Mouse (Mus musculus) Muller cell, postnatal 12 days (primary cell): ENCODE measurements around the gene Lcn10.
"Not testable (repeated sequence)": the region's sequence is repeated elsewhere in the genome, so short reads cannot be mapped to it uniquely, and the experiment has no call there.

ENCODE experiments used
- DNase-seq: peaks from one replicate; pipeline ENCODE4 v3.0.0-alpha.2; 2015; ENCODE audit errors: inconsistent ontology term

The Lcn10 gene

DNA sequence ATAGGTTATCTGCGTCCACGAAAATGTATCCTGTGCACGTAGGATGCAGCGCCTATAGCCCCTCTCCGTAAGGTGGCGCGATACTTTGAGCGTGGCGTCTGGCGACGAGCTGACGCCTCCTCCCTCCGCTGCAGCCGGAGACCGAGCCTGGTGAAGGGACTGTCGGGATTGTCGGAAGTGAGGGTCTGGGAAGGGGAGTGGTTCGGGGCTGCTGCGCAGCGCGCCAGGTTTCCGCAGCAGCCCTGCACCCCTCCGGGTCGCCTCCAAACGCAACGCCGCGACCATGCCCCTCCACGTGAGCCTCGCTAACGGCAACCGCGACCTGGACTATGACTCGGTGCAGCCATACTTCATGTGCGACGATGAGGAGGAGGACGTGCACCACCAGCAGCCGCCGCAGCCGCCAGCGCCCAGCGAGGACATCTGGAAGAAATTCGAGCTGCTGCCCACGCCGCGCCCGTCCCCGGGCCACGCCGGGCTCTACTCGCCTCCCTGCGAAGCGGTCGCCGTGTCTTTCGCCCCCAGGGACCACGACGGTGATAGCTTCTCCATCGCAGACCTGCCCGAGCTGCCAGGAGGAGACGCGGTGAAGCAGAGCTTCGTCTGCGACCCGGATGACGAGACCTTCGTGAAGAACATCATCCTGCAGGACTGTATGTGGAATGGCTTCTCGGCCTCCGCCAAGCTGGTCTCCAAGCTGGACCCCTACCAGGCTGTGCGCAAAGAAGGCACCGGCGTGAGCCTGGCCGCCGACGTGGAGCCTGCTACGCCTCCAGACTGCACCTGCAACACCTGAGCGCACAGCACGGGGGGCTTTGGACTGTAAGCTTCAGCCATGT, 24.3 kb downstream of the Lcn10 start, which contains the start of gene Bmyc:
Bmyc (plus strand) TSS at position 97 of the 839 bp plus-strand sequence.
- peak; percentile 75 for DNase-seq

DNA sequence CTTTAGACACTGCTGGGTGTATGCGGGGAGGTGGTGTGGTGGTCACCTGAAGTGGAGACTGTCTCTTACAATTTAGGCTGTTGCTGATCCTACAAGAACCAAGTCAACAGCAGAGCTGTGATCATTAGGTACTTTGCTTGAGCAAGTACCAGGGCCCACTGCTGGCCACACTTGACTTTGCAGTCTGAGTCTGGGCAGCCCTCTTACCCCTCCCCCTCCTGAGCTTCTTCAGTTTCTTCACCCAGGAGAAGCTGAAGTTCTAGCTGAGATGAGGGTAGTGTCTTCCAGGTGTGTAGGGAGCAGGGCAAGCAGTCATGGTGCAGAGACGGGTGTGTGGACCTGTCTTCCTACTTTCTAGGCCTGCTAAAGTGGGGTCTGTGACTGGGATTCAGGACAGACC, 25.6 kb downstream of the Lcn10 start:
- peak; percentile 6 for DNase-seq

GRCm38 (mm10) chr2:25709056-25709455, 26.5 kb downstream of the Lcn10 start:
- not testable (repeated sequence) for DNase-seq

- peak; percentile 37 for DNase-seq
Measured at GRCm38 (mm10) chr2:25709791-25710190, 27.3 kb downstream of the Lcn10 start.

GRCm38 (mm10) chr2:25711641-25712040, 29.1 kb downstream of the Lcn10 start:
- DNase-seq: not testable (repeated sequence)

DNA sequence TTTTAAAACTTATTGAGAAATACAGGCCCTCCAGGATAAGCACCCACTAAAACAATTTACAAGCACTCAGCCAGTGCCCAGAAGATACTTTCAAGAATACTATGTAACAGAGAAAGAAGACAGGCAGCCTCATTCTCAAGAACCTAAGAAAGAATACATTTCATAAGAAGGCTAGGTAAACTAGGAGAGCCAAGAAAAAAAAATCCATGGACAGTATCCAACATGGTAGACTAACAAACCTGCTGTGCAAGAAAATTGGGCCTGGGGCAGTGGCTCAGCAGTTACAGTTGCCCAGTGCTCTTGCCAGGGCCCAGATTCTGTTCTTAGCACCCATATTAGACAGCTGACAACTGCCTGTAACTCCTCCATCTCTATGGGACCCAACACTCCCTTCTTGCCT, 34.7 kb downstream of the Lcn10 start:
- DNase-seq: no peak

- DNase-seq: peak; percentile 30
Measured at GRCm38 (mm10) chr2:25733199-25733930, 50.8 kb downstream of the Lcn10 start.
